Mouse (Mus musculus): ENCODE results near the gene Hist2h2be. TPM values are rescaled to one million over a fixed set of nuclear protein-coding genes. Genes with fewer than 3 reads are reported as not detected.
"Not testable (repeated sequence)": the region's sequence is repeated elsewhere in the genome, so short reads cannot be mapped to it uniquely, and the experiment has no call there.

Gene Hist2h2be
- polyA plus RNA-seq, 1 experiment from 2014 or later, result 9.7 TPM

DNA sequence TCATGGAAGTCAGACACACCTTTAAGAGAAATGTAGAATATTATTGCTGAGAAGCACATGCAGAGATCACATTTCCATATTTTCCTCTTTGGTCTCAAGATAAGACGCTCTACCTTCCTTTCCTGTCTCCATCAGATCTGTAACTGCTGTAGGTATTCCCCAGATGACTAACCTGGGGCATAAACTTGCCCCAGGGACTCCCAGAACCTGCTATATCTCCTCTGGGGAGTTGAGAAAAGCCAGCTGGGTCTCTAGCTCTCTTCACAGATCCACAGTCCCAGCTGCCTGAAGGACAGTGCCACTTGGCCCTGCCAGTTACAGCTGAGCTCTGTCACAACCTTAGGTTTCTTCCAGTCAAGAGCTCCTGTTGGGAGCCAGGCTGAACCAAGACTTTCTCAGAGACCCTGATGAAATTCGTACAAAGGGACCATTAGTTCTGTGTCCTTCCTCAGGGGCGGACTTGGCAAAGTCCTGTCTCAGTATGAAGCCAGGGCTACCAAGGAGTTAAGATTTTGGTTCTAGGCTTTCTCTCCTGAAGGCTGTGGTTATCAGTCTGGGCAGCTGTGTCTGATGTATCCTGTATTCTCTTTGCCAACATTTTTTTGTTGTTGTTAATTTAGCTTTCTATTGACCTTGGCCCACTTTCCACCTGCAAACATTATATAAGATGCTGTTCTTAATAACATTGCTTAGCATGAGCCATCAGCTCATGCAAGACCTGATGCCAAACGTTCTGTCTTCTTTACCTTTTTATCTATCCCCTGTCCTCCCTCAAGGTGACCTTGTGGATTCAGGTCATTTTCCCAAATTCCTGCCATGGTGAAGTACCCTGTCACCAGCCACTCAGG is 10.2 kb downstream of the Hist2h2be start:
- WGBS, result 70% methylated on average over 4 of the region's 4 CpGs
- ATAC-seq (ENCODE audit: insufficient number of reproducible peaks, insufficient read depth, low FRiP score, low read depth), result no peak
- no peak overlapping the region for H3K4me2 ChIP-seq (replicated peaks; ENCODE audit: low read depth, low read length)
- no peak overlapping the region for H3K4me3 ChIP-seq (ENCODE audit: low read depth, low read length)
- H3K9ac ChIP-seq (replicated peaks; ENCODE audit: low read depth, low read length), result no peak overlapping the region
- H3K27me3 ChIP-seq (ENCODE audit: control insufficient read depth, insufficient read depth, low read length), result no peaks in the 10 kb centered on the region
- no peaks in the 10 kb centered on the region for H3K36me3 ChIP-seq (ENCODE audit: control insufficient read depth, insufficient read depth, low read length)
- no peak overlapping the region for H3K27ac ChIP-seq (ENCODE audit: low read length)
- no peaks in the 10 kb centered on the region for H3K4me1 ChIP-seq (ENCODE audit: control insufficient read depth, insufficient read depth, low read length)
- no peaks in the 10 kb centered on the region for H3K9me3 ChIP-seq (ENCODE audit: control insufficient read depth, low read depth, low read length)

DNA sequence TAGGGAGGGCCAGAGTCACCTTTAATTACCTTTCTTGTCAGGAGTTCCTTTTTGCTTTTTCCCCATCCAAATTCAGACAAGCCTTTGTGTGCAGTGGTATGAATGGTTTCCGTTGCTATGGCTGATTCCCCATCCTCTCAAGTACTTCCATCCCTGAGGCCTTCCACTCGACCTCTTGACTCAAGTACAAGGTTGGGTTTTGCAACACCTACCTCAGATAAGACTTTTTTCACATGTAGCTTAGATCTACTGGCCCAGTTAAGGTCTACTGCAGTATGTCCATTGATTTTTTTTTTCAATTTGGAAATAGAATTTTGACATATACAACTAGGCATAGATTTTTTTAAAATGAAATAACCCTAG is 10.8 kb downstream of the Hist2h2be start:
- no peak overlapping the region for H3K4me2 ChIP-seq (replicated peaks; ENCODE audit: low read depth, low read length)
- H3K27ac ChIP-seq (ENCODE audit: low read length), result no peak overlapping the region
- H3K4me3 ChIP-seq (ENCODE audit: low read depth, low read length), result no peak overlapping the region
- no peak overlapping the region for H3K9ac ChIP-seq (replicated peaks; ENCODE audit: low read depth, low read length)
- no peaks in the 10 kb centered on the region for H3K36me3 ChIP-seq (ENCODE audit: control insufficient read depth, insufficient read depth, low read length)
- H3K9me3 ChIP-seq (ENCODE audit: control insufficient read depth, low read depth, low read length), result no peaks in the 10 kb centered on the region
- WGBS, result 69% methylated on average over 2 of the region's 2 CpGs
- no peaks in the 10 kb centered on the region for H3K27me3 ChIP-seq (ENCODE audit: control insufficient read depth, insufficient read depth, low read length)
- no peak for ATAC-seq (ENCODE audit: insufficient number of reproducible peaks, insufficient read depth, low FRiP score, low read depth)
- peaks cover 3% of the 10 kb centered on the region; the same call in 1 of the 2 replicates for H3K4me1 ChIP-seq (ENCODE audit: control insufficient read depth, insufficient read depth, low read length)

DNA sequence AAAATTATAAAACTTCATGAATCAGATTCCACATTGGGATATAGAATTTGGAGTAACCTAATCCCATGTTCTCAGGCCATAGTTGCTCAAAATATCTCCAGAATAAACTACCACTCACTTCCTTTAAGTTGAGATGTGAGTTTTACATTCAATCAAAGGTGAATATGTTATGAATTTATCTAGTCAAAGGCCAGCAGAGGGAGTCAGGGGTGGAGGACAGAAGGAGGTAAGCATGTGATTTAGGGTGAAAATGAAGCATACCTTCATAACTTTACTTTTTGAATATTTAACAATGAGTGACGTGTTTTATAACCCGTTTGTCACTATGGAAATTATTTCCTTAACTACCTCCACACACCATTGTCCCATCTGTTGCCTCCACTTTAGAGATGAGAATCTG is 14.0 kb downstream of the Hist2h2be start:
- Histone ChIP-seq H3K4me2 (replicated peaks; ENCODE audit: low read depth, low read length) (no peak overlapping the region), H3K4me1 (ENCODE audit: control insufficient read depth, insufficient read depth, low read length) (peaks cover 9% of the 10 kb centered on the region), H3K9me3 (ENCODE audit: control insufficient read depth, low read depth, low read length) (no peaks in the 10 kb centered on the region), H3K4me3 (ENCODE audit: low read depth, low read length) (no peak overlapping the region), H3K9ac (replicated peaks; ENCODE audit: low read depth, low read length) (no peak overlapping the region), H3K27me3 (ENCODE audit: control insufficient read depth, insufficient read depth, low read length) (no peaks in the 10 kb centered on the region), H3K36me3 (ENCODE audit: control insufficient read depth, insufficient read depth, low read length) (no peaks in the 10 kb centered on the region), H3K27ac (ENCODE audit: low read length) (no peak overlapping the region)
- WGBS, result 85% methylated on average over 2 of the region's 2 CpGs
- ATAC-seq (ENCODE audit: insufficient number of reproducible peaks, insufficient read depth, low FRiP score, low read depth), result no peak

DNA sequence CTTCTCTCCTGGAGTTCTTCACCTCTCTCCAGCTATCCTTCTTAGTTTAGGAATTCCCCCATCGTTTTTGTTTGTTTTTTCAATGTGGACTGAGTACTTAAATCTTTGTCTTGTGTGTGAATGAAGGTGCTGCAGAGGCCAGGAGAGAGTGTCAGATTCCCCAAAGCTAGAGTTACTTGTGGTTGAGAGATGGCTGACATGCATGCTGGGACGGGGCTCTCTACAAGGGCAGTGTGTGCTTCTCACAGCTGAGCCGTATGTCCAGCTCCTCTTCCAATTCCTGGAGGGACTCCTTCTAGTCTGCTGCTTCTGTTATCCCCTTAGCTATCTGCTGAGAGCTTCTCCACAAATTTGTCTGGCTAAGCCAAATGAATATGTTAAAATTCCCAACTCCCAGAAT is 14.9 kb downstream of the Hist2h2be start:
- Histone ChIP-seq H3K4me1 (ENCODE audit: control insufficient read depth, insufficient read depth, low read length) (peaks cover 9% of the 10 kb centered on the region), H3K36me3 (ENCODE audit: control insufficient read depth, insufficient read depth, low read length) (no peaks in the 10 kb centered on the region), H3K9me3 (ENCODE audit: control insufficient read depth, low read depth, low read length) (no peaks in the 10 kb centered on the region), H3K27me3 (ENCODE audit: control insufficient read depth, insufficient read depth, low read length) (no peaks in the 10 kb centered on the region), H3K9ac (replicated peaks; ENCODE audit: low read depth, low read length) (no peak overlapping the region), H3K4me3 (ENCODE audit: low read depth, low read length) (no peak overlapping the region), H3K4me2 (replicated peaks; ENCODE audit: low read depth, low read length) (no peak overlapping the region), H3K27ac (ENCODE audit: low read length) (no peak overlapping the region)
- 43% methylated on average over 3 of the region's 3 CpGs for WGBS
- no peak for ATAC-seq (ENCODE audit: insufficient number of reproducible peaks, insufficient read depth, low FRiP score, low read depth)

DNA sequence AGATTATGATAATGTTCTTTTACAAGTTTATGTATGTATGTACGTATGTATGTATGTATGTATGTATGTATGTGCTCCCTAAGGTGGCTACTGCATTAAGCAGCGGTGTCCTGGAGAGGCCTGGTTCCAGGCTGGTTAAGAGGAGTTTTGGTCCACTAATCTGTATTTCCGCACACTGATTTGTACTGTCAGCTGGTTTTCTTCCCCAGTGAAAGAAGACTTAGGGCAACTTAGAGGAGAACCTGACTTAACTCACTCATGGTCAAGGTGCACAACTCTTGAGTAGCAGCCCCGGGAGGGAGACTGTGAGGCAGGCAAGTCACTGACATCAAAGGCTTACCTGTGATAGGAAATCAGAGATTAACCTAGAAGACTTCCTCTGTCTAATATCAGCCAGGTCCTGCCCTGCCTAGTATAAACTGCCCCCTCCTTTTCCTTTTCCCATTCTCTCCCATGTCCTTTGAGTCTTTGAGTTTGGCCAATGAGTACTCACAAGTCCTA is 16.0 kb downstream of the Hist2h2be start:
- Histone ChIP-seq H3K4me3 (ENCODE audit: low read depth, low read length) (peak overlapping the region; percentile 32), H3K36me3 (ENCODE audit: control insufficient read depth, insufficient read depth, low read length) (no peaks in the 10 kb centered on the region), H3K4me1 (ENCODE audit: control insufficient read depth, insufficient read depth, low read length) (peaks cover 9% of the 10 kb centered on the region), H3K27ac (ENCODE audit: low read length) (peak overlapping the region; percentile 59; the same call in 1 of the 2 replicates), H3K9ac (replicated peaks; ENCODE audit: low read depth, low read length) (peak overlapping the region; percentile 65; the same call in 1 of the 2 replicates), H3K4me2 (replicated peaks; ENCODE audit: low read depth, low read length) (peak overlapping the region; percentile 59), H3K27me3 (ENCODE audit: control insufficient read depth, insufficient read depth, low read length) (no peaks in the 10 kb centered on the region), H3K9me3 (ENCODE audit: control insufficient read depth, low read depth, low read length) (no peaks in the 10 kb centered on the region)
- ATAC-seq (ENCODE audit: insufficient number of reproducible peaks, insufficient read depth, low FRiP score, low read depth), result no peak
- WGBS, result 68% methylated on average over 4 of the region's 4 CpGs

DNA sequence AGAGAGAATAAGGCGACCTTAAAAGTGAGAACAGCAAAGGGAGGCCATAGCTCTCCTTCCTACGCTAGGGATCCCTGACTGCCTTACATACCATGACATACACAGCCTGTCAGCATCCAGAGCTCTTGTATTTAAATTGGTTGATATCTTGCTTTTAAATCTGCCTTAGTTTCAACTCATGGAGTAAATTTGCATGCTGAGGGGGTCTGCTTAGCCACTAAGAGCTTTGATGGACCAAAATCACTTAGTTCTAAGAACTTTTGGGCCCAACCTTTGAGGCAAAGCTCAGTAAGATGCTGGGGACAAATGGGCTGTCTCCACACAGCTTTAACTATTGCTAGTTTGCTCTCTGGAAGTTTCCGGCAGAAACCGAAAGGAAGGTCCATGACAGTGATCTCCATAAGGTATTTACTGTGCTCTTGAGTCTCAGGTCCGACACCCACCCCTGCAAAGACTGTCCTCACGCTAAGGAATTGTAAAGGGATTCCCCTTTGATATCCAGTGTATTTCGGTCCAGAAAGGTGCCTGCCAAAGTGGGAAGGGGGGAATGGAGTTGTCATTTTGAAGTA is 16.5 kb downstream of the Hist2h2be start:
- H3K4me3 ChIP-seq (ENCODE audit: low read depth, low read length), result peak overlapping the region; percentile 32
- H3K27me3 ChIP-seq (ENCODE audit: control insufficient read depth, insufficient read depth, low read length), result no peaks in the 10 kb centered on the region
- peak overlapping the region; percentile 59 for H3K4me2 ChIP-seq (replicated peaks; ENCODE audit: low read depth, low read length)
- H3K9me3 ChIP-seq (ENCODE audit: control insufficient read depth, low read depth, low read length), result no peaks in the 10 kb centered on the region
- no peak for ATAC-seq (ENCODE audit: insufficient number of reproducible peaks, insufficient read depth, low FRiP score, low read depth)
- H3K27ac ChIP-seq (ENCODE audit: low read length), result peak overlapping the region; percentile 59
- H3K36me3 ChIP-seq (ENCODE audit: control insufficient read depth, insufficient read depth, low read length), result no peaks in the 10 kb centered on the region
- H3K4me1 ChIP-seq (ENCODE audit: control insufficient read depth, insufficient read depth, low read length), result peaks cover 9% of the 10 kb centered on the region
- peak overlapping the region; percentile 65 for H3K9ac ChIP-seq (replicated peaks; ENCODE audit: low read depth, low read length)
- WGBS, result 16% methylated on average over 7 of the region's 7 CpGs

DNA sequence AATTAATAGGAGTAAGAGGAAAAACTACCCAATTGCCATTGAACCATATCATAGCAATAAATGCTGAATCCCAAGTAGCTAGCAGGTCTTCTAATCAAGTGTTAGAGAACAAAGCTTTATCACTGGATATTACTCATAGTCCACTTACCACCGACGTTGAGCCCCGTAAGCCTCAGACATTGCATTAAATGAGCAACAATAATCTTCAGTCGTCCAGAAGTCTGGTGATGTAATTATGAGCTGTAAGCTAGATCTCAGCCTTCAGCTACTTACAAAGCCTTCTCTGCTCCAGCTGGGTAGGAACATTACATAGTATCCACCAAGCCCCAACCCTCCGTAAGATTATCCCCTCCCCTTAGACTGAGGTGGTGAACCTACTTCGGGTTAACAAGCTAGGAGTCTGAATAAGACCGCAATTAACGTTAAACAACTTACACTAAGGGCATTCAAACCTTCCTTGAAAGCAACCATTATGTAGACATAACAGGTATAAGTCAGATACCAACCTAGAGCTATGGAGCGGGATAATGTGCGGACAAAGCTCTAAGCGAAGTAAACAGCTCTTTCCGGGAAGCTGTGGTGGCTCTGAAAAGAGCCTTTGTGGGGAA is 17.1 kb downstream of the Hist2h2be start:
- Histone ChIP-seq H3K36me3 (ENCODE audit: control insufficient read depth, insufficient read depth, low read length) (no peaks in the 10 kb centered on the region), H3K4me2 (replicated peaks; ENCODE audit: low read depth, low read length) (peak overlapping the region; percentile 59), H3K9me3 (ENCODE audit: control insufficient read depth, low read depth, low read length) (no peaks in the 10 kb centered on the region), H3K9ac (replicated peaks; ENCODE audit: low read depth, low read length) (peak overlapping the region; percentile 65), H3K27me3 (ENCODE audit: control insufficient read depth, insufficient read depth, low read length) (no peaks in the 10 kb centered on the region), H3K27ac (ENCODE audit: low read length) (peak overlapping the region; percentile 59), H3K4me3 (ENCODE audit: low read depth, low read length) (peak overlapping the region; percentile 32), H3K4me1 (ENCODE audit: control insufficient read depth, insufficient read depth, low read length) (peaks cover 9% of the 10 kb centered on the region)
- 1% methylated on average over 12 of the region's 12 CpGs for WGBS
- no peak for ATAC-seq (ENCODE audit: insufficient number of reproducible peaks, insufficient read depth, low FRiP score, low read depth)

DNA sequence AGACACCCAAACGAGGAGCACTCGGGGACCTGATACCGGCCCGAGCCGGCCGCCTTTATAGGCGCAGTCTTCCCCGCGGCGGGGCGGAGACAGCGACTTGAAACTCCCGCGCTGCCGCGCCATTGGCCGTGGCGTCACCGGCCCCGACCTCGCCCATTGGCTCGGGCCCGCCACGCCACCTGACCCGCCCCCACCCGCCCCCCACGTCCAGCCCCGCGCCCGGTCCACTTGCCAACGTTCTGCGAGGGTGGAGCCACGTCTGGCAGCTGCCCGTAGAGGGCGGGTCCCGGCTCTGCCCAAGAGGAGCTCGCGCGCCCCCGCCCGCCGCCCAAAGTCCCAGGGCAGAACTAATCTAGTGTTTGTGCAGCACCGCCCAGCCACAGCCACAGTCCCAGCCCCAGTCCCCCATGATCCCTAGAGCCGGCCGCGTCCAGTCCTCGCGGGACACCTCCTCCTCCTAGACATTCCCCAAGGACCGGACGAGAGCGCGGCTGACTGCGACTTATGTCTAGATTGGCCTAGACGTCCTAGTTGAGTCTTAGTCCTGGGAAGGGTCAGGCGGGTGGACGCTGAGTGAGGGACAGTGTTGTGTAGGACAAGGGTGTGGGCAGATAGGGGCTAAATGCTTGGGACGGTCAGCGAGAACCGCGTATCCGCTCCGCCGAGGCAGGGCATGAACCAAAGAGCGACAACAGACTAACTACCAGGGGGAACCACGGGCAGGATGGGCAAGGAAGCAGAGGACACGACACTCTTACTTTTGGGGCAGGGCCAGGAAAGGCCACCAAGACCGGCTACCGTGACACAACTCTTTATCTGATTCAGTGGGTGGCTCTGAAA is 18.3 kb downstream of the Hist2h2be start, which contains the start of gene Hist2h3c2:
Gene Hist2h3c2, minus strand, starts transcription at position 174 of the 840 bp plus-strand sequence.
- not testable (repeated sequence) for H3K36me3 ChIP-seq (ENCODE audit: control insufficient read depth, insufficient read depth, low read length); H3K9me3 ChIP-seq (ENCODE audit: control insufficient read depth, low read depth, low read length); H3K27me3 ChIP-seq (ENCODE audit: control insufficient read depth, insufficient read depth, low read length)
- ATAC-seq (ENCODE audit: insufficient number of reproducible peaks, insufficient read depth, low FRiP score, low read depth), result peak; percentile 93
- H3K4me3 ChIP-seq (ENCODE audit: low read depth, low read length), result peak within 1 kb of the TSS; percentile 32
- H3K27ac ChIP-seq (ENCODE audit: low read length), result peak within 1 kb of the TSS; percentile 61
- H3K9ac ChIP-seq (replicated peaks; ENCODE audit: low read depth, low read length), result peak within 1 kb of the TSS; percentile 65
- WGBS, result under 1% methylated on average over 10 of the region's 68 CpGs
- peak within 1 kb of the TSS; percentile 59 for H3K4me2 ChIP-seq (replicated peaks; ENCODE audit: low read depth, low read length)
- H3K4me1 ChIP-seq (ENCODE audit: control insufficient read depth, insufficient read depth, low read length), result peaks cover 15% of the 10 kb centered on the region
